Mouse (Mus musculus) lung, postnatal 0 days (tissue): ENCODE measurements around the gene Capn8. TPM values are rescaled to one million over a fixed set of nuclear protein-coding genes. Genes with fewer than 3 reads are reported as not detected.

Source experiments
- ATAC-seq: fragments of 200-750 bp; cut with Nextera tagmentation; 2 replicates; pipeline ENCODE4 v1.8.0; 2017; ENCODE audit warnings: moderate library complexity
- DNase-seq: peaks from one replicate; pipeline ENCODE4 v3.0.0-alpha.2; 2016; ENCODE audit warnings: low spot score
- H3K27ac ChIP-seq: fragments of 300-500 bp; sonication (generic); 2 replicates; pipeline ENCODE4 v1.5.1; 2014; ENCODE audit warnings: antibody characterized with exemption, mild to moderate bottlenecking, low read length, mixed read lengths
- H3K27me3 ChIP-seq: fragments of 300-500 bp; sonication (generic); replicated peaks from 2 replicates; pipeline ENCODE4 v1.6.1; 2014; ENCODE audit warnings: low read length, mixed read lengths; ENCODE audit not compliant: insufficient read depth
- H3K36me3 ChIP-seq: fragments of 300-500 bp; sonication (generic); 2 replicates; pipeline ENCODE4 v1.6.1; 2014; ENCODE audit warnings: low read length, mixed read lengths; ENCODE audit not compliant: insufficient read depth
- H3K4me1 ChIP-seq: fragments of 300-500 bp; sonication (generic); 2 replicates; pipeline ENCODE4 v1.6.1; 2014; ENCODE audit warnings: antibody characterized with exemption, low read depth, low read length, mixed read lengths; ENCODE audit not compliant: insufficient read depth
- H3K4me2 ChIP-seq: fragments of 300-500 bp; sonication (generic); replicated peaks from 2 replicates; pipeline ENCODE4 v1.6.1; 2014; ENCODE audit warnings: low read depth, mild to moderate bottlenecking, low read length, moderate library complexity, mixed read lengths
- H3K4me3 ChIP-seq: fragments of 300-500 bp; sonication (generic); 2 replicates; pipeline ENCODE4 v1.5.1; 2014; ENCODE audit warnings: low read depth, low read length
- H3K9ac ChIP-seq: fragments of 300-500 bp; sonication (generic); replicated peaks from 2 replicates; pipeline ENCODE4 v1.6.1; 2014; ENCODE audit warnings: low read depth, mild to moderate bottlenecking
- H3K9me3 ChIP-seq: fragments of 300-500 bp; sonication (generic); 2 replicates; pipeline ENCODE4 v1.6.1; 2016; ENCODE audit warnings: low read length, mixed read lengths
- CTCF ChIP-seq: IDR thresholded peaks from 2 replicates; pipeline ENCODE4 v1.5.1; 2016; ENCODE audit warnings: antibody characterized with exemption, mild to moderate bottlenecking
- EP300 ChIP-seq: IDR thresholded peaks from 2 replicates; pipeline ENCODE4 v1.6.1; 2016; ENCODE audit warnings: antibody characterized with exemption, mild to moderate bottlenecking, control low read depth
- whole genome bisulfite sequencing: fragments of 180-500 bp; shearing (Covaris S2); extraction: QIAGEN DNeasy Blood & Tissue Kit; methylation state at CpG from one replicate; pipeline ENCODE4 v1.1.7; 2014; 5-methylcytosine and 5-hydroxymethylcytosine counted together
- polyA plus RNA-seq: library from polyadenylated mRNA; unstranded; fragments of >200 nt; fragmentation: Nextera tagmentation; extraction: Ambion mirVana; gene quantifications from 2 replicates; pipeline ENCODE4 v1.2.1, GENCODE M21; 2015

The Capn8 gene
- polyA plus RNA-seq, 1 experiment from 2014 or later, result 0.25 TPM

DNA sequence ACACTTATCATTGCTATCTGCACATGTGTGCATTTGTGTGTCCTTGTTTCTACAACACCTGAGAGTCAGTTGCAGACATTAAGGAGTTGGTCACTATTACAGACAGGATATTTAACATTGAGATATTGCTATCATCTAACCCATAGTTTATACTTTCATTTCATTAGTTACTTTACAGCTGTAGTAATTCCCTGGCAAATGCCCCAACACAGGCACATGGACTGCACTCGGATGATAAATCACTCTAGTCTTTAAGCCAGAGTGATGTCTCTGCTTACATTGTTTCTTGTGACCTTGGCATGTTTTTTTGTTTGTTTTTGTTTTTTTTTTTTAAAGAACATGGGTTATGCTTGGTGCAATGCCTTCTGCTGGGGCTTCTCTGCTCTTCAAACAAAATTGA is 20.9 kb upstream of the Capn8 start:
- 68% methylated on average over 1 of the region's 1 CpGs for WGBS
- no peak for TF ChIP-seq EP300
- DNase-seq (no peak), ATAC-seq (no peak)
- Histone ChIP-seq H3K36me3 (no peaks in the 10 kb centered on the region), H3K4me2 (no peak overlapping the region), H3K27me3 (no peaks in the 10 kb centered on the region), H3K4me3 (no peak overlapping the region), H3K27ac (no peak overlapping the region), H3K4me1 (no peaks in the 10 kb centered on the region), H3K9ac (no peak overlapping the region), H3K9me3 (no peaks in the 10 kb centered on the region)

DNA sequence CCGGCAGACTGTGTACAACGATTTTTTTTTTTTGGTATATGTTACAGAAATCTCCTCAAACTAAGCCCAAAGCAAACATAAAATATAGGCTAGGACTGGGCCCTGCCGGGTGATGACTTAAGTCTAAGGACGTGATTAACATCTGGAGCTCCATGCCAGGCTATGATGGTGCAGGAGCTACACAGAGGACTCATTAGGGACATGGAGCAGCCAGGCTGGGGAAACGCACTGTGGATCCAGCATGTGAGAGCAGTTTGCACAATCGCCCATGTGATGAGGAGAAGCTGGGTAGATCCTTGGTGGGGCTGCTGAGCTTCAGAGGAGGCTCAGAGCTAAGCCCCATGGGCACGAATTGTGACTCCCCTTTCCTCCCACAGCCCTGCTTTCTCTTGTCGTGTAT is 14.0 kb upstream of the Capn8 start:
- Histone ChIP-seq H3K9ac (no peak overlapping the region), H3K4me2 (no peak overlapping the region), H3K27ac (no peak overlapping the region), H3K4me1 (no peaks in the 10 kb centered on the region), H3K27me3 (no peaks in the 10 kb centered on the region), H3K4me3 (no peak overlapping the region), H3K36me3 (no peaks in the 10 kb centered on the region), H3K9me3 (no peaks in the 10 kb centered on the region)
- no peak for ATAC-seq
- no peak for TF ChIP-seq EP300
- no peak for TF ChIP-seq CTCF
- WGBS, result 68% methylated on average over 8 of the region's 8 CpGs
- DNase-seq, result no peak

DNA sequence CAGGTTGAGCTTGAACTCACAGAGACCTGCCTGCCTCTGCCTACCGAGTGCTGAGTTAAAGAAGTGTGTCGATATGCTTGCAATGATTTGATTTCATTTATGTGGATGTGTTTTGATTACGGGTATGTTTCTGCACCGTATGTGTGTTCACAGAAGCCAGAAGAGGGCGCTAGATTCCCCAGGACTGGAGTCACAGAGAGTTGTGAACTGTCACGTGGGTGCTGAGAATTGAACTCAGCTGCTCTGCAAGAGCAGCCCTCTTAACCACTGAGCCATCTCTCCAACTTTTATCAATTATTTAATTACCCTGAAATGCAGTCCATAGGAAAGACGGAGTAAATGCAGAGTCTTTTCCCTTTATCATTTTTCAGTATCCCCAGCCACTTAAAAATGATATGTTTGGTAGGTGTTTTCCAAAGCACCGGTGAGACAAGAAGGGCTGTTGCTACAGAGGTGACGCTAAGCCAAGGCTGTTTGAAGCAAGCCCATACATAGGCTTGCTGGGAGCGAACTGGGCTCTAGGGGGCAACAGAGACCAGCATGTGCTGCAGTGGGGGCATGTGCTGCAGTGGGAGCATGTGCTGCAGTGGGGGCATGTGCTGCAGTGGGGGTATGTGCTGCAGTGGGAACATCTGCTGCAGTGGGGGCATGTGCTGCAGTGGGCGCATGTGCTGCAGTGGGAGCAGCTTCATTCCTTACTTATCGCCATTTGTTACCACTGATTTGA is 11.0 kb upstream of the Capn8 start:
- no peaks in the 10 kb centered on the region for H3K4me1 ChIP-seq
- H3K9ac ChIP-seq, result no peak overlapping the region
- no peaks in the 10 kb centered on the region for H3K27me3 ChIP-seq
- 62% methylated on average over 12 of the region's 12 CpGs for WGBS
- ATAC-seq, result peak; percentile 72
- peak; percentile 66 for DNase-seq
- H3K27ac ChIP-seq, result no peak overlapping the region
- no peak overlapping the region for H3K4me3 ChIP-seq
- no peak for TF ChIP-seq EP300
- TF ChIP-seq CTCF, result peak; percentile 92
- no peaks in the 10 kb centered on the region for H3K9me3 ChIP-seq
- H3K4me2 ChIP-seq, result no peak overlapping the region
- H3K36me3 ChIP-seq, result no peaks in the 10 kb centered on the region

DNA sequence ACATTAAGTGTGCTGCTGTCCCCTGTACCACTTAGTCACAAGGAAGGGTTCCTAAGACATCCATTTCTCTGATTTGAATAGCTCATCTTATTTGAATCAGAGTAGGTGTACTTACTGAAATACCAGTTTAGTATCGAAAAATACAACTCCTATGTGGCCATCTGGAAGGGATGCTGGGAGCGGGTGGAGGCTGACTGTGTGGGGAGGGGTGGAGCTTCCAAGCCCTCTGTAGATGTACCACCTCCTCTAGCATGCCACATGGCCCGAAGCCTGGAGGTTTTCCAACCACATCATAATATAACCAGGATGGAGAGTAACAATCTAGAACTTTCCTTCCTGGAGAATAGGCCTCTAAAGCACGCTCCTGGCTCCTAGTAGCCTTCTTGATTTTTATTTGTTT is 6.5 kb upstream of the Capn8 start:
- TF ChIP-seq CTCF (no peak), EP300 (no peak)
- H3K27me3 ChIP-seq, result no peaks in the 10 kb centered on the region
- no peak overlapping the region for H3K9ac ChIP-seq
- H3K4me1 ChIP-seq, result 0 out of 2 replicates have a peak, but pooled peaks cover 3% of the 10 kb centered on the region
- no peak for DNase-seq
- 71% methylated on average over 4 of the region's 4 CpGs for WGBS
- H3K4me2 ChIP-seq, result no peak overlapping the region
- H3K27ac ChIP-seq, result no peak overlapping the region
- H3K36me3 ChIP-seq, result no peaks in the 10 kb centered on the region
- no peak for ATAC-seq
- no peak overlapping the region for H3K4me3 ChIP-seq
- no peaks in the 10 kb centered on the region for H3K9me3 ChIP-seq

DNA sequence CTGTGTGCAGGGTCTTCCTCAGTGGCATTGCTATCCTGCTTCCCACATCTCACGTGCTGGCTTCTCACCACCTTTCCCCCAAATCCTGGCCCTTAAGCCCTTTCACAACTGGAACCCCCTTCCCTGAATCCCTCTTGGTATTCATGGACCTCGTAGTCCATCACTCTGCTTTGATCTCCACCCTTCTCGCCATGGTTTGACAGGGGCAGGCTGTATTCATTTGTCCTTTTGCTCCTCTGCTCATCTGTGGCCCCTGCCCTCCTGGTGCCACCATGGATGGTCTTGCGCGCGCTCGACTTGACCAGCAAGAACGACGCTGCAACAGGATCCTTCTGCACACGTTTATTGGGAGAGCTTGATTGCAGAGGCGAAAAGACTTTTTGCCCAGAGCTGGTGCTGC is 5.3 kb upstream of the Capn8 start:
- TF ChIP-seq CTCF (no peak), EP300 (no peak)
- no peak overlapping the region for H3K27ac ChIP-seq
- H3K9ac ChIP-seq, result no peak overlapping the region
- no peak overlapping the region for H3K4me2 ChIP-seq
- no peaks in the 10 kb centered on the region for H3K9me3 ChIP-seq
- 85% methylated on average over 10 of the region's 11 CpGs for WGBS
- ATAC-seq (no peak), DNase-seq (no peak)
- H3K4me1 ChIP-seq, result 0 out of 2 replicates have a peak, but pooled peaks cover 3% of the 10 kb centered on the region
- no peaks in the 10 kb centered on the region for H3K27me3 ChIP-seq
- H3K4me3 ChIP-seq, result no peak overlapping the region
- no peaks in the 10 kb centered on the region for H3K36me3 ChIP-seq

DNA sequence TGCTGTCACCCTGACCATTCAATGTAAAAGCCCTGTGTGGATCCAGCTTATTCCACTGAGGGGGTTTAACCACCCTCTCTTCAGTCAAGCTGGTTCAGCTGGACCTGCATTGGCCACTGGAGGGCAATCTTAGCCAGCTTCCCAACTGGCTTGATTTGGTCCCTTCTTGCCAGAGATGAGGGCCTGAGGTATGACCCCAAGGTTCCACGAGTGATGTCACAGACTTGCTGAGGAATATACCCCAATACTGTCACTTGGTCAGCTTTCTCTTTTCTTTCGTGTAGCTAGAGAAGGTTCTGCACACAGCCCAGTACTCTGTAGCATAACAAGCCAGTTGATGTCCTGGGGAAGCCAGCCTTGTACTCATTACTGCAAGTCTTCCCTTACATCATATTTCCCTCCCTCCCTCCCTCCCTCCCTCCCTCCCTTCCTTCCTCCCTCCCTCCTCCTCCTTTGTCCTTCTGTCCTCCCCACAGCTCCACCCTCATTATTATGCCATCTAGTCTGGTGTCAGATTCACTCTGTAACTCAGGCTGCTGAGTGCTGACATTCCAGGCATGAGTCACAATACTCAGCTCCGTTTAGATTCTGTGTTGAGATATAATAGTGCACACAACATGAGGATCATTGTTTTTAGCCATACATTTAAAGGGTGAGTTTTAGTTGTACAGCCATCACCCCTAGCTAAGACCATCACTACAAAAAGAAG is 4.3 kb upstream of the Capn8 start:
- Histone ChIP-seq H3K4me1 (0 out of 2 replicates have a peak, but pooled peaks cover 3% of the 10 kb centered on the region), H3K27me3 (no peaks in the 10 kb centered on the region), H3K27ac (no peak overlapping the region), H3K4me2 (no peak overlapping the region), H3K36me3 (no peaks in the 10 kb centered on the region), H3K4me3 (no peak overlapping the region), H3K9ac (no peak overlapping the region), H3K9me3 (no peaks in the 10 kb centered on the region)
- TF ChIP-seq EP300 (0 out of 2 replicates have a peak, but pooled peaks have one; percentile 22), CTCF (peak; percentile 88)
- DNase-seq (peak; percentile 86), ATAC-seq (peak; percentile 70)
- WGBS, result 15% methylated on average over 3 of the region's 3 CpGs
